Mouse (Mus musculus) regulatory T cell (primary cell): ENCODE data around the gene Ncf4.
"Not testable (repeated sequence)": the region's sequence is repeated elsewhere in the genome, so short reads cannot be mapped to it uniquely, and the experiment has no call there.

ENCODE experiments used
- in situ Hi-C: fragments of 300-600 bp; cut with MboI, MseI; formaldehyde crosslinking; loops from one replicate; pipeline ENCODE4 v1.15.1; 2025; ENCODE audit warnings: high pct_unique_total_duplicates

The Ncf4 gene

DNA sequence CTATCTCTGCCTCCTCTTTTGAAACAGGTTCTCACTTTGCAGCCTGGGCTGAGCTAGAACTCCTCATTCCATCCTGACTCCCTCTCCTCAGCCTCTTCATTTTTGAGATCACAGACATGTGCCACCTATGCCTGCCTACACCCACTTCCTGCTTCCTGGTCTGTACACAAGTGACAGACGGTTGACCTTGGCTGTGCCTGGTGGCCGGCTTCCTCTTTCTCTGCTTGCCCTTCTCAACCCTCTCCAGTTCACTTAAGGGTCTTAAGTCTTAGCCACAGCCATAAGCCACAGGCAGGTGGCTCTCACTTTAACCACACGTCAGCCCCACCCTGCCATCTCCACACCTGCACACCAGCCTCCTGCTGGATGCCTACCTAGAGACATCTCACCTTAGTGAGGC lies 3.8 kb downstream of the Ncf4 start:
- in situ Hi-C loops: no loop called here

DNA sequence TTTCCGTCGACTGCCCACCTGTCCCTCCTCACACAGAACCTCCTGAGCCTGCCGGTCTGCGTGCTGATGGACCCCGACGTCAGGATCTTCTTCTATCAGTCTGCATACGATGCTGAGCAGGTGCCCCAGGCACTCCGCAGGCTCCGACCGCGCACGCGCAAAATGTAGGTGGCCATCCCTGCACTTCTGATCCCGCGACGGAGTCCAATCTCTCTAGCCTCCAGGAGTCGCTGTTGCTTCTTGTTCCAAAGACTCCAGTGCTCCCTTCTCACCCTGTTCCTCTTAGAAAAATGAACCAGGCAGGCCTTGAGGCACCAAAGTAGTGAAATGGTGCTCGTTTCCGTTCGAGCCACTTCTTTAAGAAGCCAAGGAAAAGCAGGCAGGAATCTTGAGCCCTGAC lies 10.2 kb downstream of the Ncf4 start:
- in situ Hi-C loops: loop anchor here (5.0 kb wide), 1 partner anchor 83 kb away; no protein-coding TSS in a partner anchor

DNA sequence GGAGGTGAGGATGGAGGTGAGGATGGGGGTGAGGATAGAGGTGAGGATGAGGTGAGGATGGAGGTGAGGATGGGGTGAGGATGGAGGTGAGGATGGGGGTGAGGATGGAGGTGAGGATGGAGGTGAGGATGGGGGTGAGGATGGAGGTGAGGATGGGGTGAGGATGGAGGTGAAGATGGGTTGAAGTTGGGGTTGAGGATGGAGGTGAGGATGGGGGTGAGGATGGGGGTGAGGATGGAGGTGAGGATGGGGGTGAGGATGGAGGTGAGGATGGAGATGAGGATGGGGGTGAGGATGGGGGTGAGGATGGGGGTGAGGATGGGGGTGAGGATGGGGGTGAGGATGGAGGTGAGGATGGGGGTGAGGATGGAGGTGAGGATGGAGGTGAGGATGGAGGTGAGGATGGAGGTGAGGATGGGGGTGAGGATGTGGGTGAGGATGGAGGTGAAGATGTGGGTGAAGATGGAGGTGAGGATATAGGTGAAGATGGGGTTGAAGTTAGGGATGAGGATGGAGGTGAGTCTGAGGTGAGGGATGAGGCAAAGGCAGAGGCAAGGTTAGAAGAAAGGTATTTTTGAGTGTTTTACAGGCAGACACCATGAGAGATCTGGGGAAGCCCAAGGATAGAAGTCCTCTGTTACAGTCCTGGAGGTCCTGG lies 12.1 kb downstream of the Ncf4 start:
- in situ Hi-C loops: not testable (repeated sequence)

DNA sequence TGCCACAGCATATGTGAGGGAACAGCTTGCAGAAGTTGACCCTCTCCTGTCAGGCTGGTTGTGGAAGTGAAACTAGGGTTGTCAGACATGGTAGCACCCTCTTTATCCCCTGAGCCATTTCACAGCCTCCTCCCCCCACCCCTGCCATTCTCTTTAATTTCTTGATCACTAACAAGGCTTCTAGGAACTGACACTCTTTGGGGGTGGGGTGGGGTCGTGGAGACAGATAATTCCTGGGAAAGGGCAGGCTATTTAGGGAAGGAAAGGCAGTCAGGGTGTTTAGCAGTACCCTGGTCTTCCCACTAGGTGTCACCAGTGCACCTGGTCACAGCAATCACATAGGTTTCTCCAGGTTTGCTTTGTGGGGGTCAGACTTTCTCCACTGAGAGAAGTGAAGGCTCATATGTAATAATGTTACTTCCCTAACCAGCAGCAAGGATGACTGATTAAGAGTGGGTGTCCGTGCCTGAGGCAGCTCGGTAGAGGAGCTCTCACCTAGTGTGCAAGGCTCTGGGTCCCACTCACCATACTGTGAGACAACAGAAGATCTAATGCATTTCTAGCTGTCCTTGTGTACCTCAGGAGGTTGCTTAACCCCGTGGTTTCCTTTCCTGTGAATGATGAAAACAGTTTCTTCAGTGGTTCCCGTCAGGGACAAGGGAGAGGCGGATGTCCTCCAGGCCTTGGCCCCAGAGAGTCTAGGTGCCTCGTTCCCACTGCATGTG lies 12.9 kb downstream of the Ncf4 start:
- in situ Hi-C loops: no loop called here

DNA sequence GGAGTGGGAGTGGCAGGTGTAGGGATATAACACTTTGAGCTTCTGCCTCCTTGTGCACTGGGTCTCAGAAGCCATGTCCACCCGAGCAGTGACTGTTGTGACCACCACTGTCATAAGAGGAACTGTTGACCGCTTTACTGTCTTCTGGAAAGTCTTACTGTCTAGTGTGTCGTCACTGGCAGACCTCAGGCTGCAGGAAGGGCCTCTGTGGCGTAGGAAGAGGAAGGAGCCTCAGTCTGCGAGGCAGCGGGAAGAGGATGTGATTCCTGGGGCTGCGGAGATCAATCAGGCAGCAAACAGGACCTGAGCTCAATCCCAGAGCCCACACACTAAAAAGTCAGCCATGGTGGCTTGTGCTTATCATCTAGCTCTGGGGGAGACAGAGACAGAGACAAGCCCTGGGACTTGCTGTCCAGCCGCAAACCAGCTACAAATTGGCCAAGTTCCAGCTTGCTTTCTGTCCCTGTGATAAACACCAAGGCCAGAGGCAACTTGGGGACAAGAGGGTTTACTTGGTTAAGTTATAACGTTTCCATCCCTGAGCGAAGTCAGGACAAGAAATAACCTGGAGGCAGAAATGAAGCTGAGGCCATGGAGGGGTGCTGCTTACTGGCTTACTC lies 13.8 kb downstream of the Ncf4 start:
- in situ Hi-C loops: no loop called here

DNA sequence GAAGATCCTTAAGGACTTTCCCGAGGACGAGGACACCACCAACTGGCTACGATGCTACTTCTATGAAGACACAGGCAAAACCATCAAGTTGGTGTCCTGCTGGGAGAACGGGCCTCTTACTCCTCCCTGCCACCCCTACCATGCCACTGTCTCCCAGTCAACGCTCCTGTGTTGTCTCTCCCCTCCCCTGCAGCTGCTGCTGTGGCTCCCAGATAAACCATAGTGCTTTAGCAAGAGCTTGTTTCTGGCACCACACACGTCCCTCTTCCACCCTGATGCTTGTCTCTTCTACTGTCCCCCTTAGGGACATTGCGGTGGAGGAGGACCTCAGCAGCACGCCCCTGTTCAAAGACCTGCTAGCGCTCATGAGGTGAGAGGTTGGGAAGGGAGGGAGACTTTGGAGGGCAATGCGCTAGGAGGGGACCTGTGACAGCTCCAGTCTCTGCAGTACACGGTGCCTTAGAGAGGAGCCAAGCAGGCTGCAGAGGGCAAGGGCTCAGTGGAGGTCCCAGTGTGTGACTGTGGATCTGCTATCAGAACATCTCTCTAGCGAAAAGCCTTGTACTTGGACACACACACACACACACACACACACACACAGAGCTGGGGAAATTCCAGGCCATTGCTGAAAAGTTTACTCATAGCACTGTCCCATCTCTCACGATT lies 16.2 kb downstream of the Ncf4 start:
- in situ Hi-C loops: no loop called here

DNA sequence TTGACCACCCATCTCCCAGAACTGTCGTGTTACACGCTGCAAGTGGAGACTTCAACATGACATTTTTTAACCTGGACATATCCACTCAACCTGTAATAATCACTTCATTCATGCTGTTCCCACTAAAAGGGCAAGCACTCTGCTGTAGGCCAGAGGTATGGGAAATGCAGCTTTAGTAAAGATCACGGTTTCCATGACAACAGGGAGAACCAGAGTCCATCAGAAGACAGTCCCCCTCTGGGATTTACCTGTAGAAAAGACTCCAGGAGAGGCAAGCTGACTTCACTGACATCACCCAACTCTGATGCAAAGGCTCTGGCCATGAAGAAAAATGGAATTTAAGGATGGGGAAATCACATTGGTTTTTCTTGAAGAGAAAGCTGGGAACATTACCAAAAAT lies 18.7 kb downstream of the Ncf4 start:
- in situ Hi-C loops: no loop called here

DNA sequence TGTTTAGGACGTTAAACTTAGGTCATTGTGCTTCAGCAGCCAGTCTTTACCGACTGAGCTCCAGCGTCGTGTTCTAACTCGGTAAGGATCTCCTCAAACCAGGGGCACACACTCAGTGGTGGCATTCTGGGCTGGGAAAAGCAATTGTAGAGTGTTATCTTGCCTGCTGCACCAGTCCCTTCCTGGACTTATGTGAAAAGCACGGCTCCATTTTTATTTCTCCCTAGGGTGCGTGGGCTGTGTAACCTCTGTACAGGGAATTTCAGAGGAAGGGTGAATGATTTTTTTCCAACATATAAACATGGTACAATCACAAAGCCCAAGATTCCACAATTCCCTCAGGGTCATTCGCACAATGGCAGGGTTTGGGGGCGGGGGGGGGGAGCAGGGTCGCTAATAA lies 22.8 kb downstream of the Ncf4 start:
- in situ Hi-C loops: no loop called here

DNA sequence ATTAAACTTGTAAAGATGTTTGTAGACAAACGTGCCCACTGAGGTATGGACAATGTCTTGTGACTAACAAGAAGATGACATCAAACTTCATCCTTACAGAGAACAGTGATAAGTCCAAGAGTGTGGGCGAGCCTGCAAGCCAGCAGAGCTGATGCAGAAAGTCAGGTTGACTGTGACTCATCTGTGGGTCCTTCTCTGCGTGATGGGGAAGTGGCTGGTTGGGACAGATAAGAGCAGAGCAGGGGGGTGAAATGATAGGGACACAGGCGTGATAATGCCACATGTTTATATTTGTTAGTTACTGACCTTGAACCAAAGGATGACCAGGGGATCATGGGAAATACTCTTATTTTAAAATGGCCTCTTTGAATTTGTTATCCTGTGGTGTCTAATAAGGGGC lies 23.3 kb downstream of the Ncf4 start:
- in situ Hi-C loops: no loop called here

DNA sequence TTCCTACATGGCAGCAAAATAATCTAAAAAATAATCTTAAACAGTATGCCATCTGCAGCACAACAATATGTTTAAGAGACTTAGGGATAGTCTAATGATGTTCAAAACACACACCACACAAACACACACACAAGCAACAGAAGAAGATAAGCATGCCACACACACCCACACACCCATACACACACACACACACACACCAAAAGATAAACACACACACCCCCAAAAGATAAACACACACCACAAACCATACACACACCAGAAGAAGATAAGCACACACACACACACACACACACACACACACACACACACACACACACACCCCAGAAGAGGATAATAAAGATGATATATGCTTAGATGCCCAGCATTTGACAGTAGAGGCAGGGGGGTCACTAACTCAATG lies 26.6 kb downstream of the Ncf4 start:
- in situ Hi-C loops: no loop called here

DNA sequence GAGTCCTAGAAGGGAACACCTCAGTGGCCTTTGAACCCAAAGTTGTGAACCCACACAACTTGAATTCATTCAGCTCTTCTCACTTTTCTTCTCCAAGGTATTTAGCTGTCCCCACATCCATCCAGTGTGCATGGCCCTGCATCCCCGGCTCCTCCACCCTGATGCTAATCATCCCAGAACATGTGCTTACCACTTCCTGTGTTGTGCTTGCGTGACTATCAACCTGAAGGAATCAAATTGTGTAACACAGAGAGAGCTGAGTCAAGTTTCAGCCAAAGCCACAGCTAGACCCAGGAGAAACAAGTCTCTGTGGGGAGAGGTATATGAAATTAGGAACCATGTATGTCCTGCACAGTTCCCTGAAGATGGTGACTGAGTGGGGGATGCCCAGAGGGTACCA lies 33.7 kb downstream of the Ncf4 start:
- in situ Hi-C loops: no loop called here

DNA sequence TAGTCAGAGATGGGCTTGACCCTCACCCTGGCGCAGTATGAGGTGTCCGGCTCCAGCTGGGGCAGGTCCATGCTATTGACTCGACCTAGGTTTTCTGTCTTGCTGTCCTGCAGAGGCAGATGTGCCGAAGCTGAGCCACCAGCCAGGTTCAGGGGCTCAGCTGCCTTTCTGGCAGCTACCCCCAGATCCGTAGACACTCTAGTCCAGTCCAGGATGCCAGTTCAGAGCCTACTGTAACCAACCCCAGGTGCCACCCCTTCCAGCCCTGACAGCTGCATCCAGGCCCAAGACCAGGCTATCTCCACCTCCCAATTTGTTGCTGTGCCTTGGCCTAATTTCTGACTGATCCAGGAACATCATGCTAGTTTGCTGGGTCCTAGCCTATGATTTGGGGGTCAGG lies 43.3 kb downstream of the Ncf4 start:
- in situ Hi-C loops: no loop called here

DNA sequence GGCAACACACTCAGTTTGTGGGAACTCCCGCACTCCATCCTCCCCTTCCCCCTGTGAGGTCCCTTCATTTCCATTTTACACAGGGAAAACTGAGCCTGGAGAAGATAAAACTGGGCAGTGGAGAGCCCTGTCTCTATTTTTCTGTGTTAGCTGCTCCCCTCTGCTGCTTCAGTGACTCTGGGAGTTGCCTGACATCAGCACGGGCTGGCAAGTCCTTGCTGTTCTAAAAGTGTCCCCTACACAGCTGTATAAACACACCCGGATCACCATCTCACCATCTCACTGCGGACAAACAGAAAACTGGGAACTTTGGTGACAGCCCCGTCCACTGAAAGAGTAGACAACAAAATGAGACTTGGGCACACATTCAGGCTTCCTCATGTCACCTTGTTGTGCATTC lies 45.2 kb downstream of the Ncf4 start:
- in situ Hi-C loops: not testable (repeated sequence)

DNA sequence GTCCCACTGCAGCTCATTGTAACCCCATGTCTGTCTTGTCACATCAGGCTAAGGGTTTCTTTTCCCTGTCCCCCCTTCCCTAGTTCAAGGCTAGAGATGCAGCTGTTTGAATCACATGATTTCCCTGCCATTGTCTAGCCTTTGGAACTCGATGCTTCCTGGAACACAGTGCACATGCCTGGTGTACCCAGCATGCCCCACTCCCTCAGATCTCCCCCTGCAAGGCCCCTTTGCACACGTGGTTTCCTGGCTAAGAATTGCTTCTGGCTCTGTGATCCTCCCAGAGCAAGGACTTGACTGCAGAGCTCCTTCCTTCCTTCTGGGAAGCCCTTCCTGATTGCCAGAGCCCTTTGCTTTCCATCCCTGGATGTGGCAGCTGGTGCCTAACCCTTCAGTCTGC lies 48.6 kb downstream of the Ncf4 start:
- in situ Hi-C loops: not testable (repeated sequence)

DNA sequence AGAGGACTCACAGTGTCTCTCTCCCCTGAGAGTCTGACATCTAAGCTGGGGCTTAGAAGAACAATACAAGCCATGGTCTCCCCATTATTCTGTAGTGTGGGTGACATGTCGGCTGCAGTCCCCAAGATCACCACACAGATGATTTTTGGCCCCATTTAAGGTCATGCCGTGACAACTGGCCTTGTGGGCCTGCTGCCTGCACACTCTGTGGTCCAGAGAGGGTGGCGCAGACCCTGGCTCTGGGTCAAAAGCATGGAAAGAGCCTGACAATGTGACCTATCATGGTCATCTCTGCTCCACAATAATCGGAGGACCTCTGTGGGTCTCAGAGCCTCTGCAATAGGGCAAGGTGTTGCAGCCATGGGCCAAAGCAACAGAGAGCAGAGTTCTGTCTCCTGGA lies 49.1 kb downstream of the Ncf4 start:
- in situ Hi-C loops: no loop called here

DNA sequence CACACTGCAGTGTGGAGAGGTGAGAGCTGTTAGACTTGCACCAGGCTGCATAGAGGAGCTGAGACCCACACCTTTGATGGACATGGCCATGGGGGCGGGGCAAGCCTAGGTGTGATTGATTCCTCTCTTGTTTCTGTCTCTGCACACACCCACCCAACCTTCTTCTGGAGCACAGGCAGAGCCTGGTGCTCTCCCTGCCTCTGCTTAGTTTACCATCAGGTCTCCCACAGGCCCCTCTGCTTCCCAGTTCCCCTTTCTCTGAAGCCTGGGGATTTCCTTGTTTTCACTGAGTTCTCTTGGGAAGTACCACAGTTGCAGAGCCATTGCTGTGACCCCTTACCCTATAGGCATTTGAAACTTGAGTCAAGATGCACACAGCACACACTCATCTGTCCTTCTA lies 54.0 kb downstream of the Ncf4 start:
- in situ Hi-C loops: no loop called here

DNA sequence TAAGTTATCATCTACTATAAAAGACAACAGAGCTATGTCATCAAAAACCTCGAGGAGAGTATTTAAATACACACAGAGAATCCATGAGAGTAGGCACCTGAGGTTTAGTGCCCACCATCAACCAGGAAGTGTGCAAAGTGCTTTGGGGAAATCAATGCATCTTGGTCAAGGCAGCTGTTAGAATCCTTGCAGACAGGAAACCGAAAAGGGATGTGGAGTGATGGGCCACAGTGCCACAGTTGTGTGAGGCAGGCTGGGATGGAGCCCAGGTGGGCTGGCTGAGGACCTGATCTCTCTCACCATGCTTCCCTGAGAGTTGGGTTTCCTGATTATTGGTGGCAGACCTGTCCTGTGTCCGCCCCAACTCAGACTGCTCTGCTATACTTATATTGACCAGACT lies 55.0 kb downstream of the Ncf4 start:
- in situ Hi-C loops: no loop called here

DNA sequence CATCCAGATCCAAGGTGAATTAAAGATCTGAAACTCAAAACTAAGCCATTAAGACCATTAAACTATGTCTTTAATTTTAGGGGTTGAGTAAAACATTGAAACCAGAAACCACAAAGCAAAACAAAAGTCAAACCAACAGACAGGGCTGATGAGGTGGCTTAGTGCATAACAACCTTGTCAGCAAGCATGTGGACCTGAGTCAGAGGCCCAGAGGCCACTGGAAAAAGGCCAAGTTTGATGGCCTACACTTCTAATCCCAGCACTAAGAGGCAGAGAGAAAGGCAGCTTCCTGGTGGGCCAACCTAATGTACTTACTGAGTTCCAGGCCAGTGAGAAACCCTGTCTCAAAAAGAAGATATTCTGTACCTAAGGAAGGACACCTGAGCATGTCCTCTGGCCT lies 56.2 kb downstream of the Ncf4 start:
- in situ Hi-C loops: no loop called here

DNA sequence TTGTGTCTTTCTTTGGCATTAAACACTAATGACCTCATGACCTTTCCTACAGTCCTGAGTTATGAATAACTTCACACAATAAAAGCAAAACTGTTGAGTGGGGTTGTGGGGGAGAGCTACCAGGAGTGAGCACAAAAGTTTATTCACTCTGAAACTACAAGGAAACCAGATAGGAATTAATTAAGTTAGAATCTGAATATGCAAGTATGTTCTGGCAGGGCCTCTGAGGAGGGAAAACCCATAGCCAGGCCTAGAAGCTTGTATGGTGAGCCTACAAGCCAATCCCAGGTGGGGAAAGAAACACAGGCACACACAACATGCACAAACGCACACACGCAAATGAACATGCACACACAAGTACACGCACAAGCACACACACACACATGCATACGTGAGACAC lies 58.1 kb downstream of the Ncf4 start:
- in situ Hi-C loops: no loop called here

DNA sequence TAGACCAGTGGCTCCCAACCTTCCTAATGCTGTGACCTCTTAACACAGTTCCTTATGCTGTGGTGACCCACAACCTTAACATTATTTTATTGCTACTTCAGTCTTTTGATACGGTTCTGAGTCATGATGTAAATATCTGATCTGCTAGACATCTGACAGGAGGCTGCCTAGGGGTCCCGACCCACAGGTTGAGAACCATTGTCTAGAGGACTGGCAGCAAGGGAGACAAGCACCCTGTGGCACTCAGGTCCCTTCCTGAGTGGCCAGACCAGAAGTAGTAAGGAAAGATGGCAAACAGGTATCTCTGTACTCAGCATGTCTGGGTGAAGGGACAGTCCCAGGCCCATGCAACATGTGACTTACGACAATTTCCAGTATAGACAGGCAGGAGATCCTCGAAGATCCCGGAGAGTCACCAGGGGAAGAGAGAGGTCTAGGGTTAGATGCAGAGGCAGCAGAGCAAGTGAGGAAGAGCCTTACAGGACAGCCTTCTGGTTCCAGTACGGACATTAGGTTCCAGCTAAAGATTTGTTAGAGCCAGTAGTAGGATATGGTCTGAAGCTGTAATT lies 59.1 kb downstream of the Ncf4 start:
- in situ Hi-C loops: no loop called here

DNA sequence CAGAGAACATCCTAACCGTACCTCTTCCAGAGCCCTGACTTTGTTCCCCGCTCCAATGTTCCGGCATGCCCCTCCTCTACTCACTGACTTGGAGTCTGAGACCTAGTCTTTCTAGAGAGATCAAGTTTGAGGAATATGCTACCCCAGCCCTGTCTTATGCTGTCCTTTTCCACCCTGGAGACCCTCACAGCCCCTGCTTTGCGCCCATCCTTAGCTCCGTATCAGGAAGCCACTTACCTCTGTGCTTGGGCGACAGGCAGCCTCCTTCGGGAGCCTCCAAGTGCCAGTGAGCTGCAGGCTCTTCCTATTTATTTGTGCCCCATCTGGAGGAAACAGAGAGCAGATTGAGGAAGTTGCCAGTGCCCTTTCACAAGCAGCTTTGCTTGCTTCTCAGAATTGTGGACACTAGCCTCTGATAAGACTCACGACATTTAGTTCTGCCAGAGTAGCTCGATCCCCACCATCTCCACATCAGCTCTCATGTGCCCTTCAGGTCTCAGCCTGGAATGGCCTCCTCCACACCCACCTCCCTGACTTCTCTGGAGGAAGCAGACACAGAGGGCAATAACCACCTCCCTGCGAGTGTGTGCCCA lies 60.8 kb downstream of the Ncf4 start, which contains the start of gene Csf2rb2:
Gene Csf2rb2, minus strand, starts transcription at position 381 of the 593 bp plus-strand sequence.
- in situ Hi-C loops: no loop called here

DNA sequence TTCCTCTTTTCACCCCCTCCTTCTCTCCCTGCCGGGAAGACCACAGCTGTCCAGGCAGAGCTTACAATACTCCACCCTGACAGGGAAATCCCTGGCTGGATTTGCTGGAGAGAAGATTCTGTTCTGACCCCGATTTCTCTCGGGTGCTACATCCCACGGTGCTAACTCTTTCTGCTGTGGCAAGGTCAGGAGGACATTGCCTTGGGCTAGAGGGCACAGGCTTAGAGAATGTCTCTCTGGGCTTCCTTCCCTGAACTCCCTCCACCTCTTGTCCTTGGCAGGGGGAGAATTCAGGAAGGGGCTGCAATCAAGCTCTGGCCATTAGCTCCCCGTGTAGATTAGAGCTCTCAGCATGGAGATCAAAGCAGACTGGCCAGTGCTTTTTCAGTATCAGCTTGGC lies 65.3 kb downstream of the Ncf4 start:
- in situ Hi-C loops: no loop called here
